Mouse (Mus musculus): ENCODE data around the gene 1700080E11Rik. TPM values are rescaled to one million over a fixed set of nuclear protein-coding genes. Genes with fewer than 3 reads are reported as not detected.

1700080E11Rik gene
- total and polyA plus RNA-seq, 3 experiments, result not detected

- TF ChIP-seq MAX (IDR thresholded peaks at IDR 0.05; ENCODE audit: low read length) (no peak), ZC3H11A (IDR thresholded peaks at IDR 0.05; ENCODE audit: low read depth, low read length) (no peak), POLR2AphosphoS5 (IDR thresholded peaks at IDR 0.05; ENCODE audit: borderline replicate concordance, low read depth, low read length) (no peak), TBP (IDR thresholded peaks at IDR 0.05; ENCODE audit: low read depth, low read length) (no peak), MYB (IDR thresholded peaks at IDR 0.05; ENCODE audit: low read depth, low read length) (peak; percentile 66), MEF2A (IDR thresholded peaks at IDR 0.05; ENCODE audit: extremely low read depth, insufficient replicate concordance, low read depth, low read length, poor library complexity, severe bottlenecking) (peak; percentile 13; the same call in 1 of the 2 replicates), ZMIZ1 (IDR thresholded peaks at IDR 0.05; ENCODE audit: low read depth, low read length) (no peak), KAT2A (conservative IDR thresholded peaks at IDR 0.05; ENCODE audit: low read depth, low read length) (no peak), POLR2AphosphoS2 (IDR thresholded peaks at IDR 0.05; ENCODE audit: low read length) (no peak), HCFC1 (IDR thresholded peaks at IDR 0.05; ENCODE audit: low read depth, low read length) (no peak), CHD1 (IDR thresholded peaks at IDR 0.05; ENCODE audit: low read depth, low read length) (no peak), NELFE (IDR thresholded peaks at IDR 0.05; ENCODE audit: low read depth, low read length) (no peak), GATA1 (IDR thresholded peaks at IDR 0.05; ENCODE audit: low read depth, low read length) (peak; percentile 55), ZNF384 (IDR thresholded peaks at IDR 0.05; ENCODE audit: low read depth, low read length) (no peak), RCOR1 (IDR thresholded peaks at IDR 0.05; ENCODE audit: low read depth, low read length) (no peak), ETS1 (IDR thresholded peaks at IDR 0.05; ENCODE audit: low read depth, low read length) (peak; percentile 65), EP300 (IDR thresholded peaks at IDR 0.05; ENCODE audit: low read depth in 1 of 2, low read length in 2 of 2) (peak; percentile 72 to 87; a peak in 3 of 4 replicates), MXI1 (IDR thresholded peaks at IDR 0.05; ENCODE audit: low read depth, low read length) (no peak), MAZ (IDR thresholded peaks at IDR 0.05; ENCODE audit: low read depth, low read length) (no peak)
Measured at GRCm38 (mm10) chr9:105182392-105182791, 37.5 kb upstream of the 1700080E11Rik start (continued).

DNA sequence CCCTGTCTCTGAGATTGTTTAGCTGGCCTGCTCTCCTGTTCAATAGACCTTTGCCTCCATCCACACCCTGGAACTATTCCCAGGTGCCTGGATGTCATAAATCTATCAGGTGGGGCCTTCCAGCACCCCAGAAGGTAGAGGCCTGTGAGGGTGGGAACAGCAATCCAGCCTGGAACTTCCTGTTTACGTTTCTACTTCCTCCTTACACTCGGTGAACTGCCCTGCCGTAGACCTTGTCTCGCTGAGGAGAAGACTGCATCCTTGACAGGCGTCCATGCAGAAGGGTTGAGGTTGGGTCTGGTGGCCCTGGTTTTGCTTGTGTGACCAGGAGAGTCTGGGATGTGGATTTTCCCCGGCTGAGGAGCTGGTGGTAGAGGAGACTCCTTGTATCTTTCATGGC lies 5.7 kb downstream of the 1700080E11Rik start:
- Histone ChIP-seq H3K4me1 (ENCODE audit: control insufficient read depth in 1 of 2, insufficient read depth in 2 of 2, low read length in 2 of 2) (no peaks in the 10 kb centered on the region), H3K36me3 (ENCODE audit: control insufficient read depth in 1 of 2, insufficient read depth in 2 of 2, low read length in 2 of 2) (no peaks in the 10 kb centered on the region), H3K27me3 (ENCODE audit: control insufficient read depth in 1 of 2, insufficient read depth in 2 of 2, low read length in 2 of 2) (no peaks in the 10 kb centered on the region), H3K4me3 (ENCODE audit: control insufficient read depth in 1 of 2, insufficient read depth in 1 of 2, low read depth in 2 of 2, low read length in 2 of 2) (no peak overlapping the region), H3K79me2 (ENCODE audit: control insufficient read depth, insufficient read depth, low read length, poor library complexity) (no peaks in the 10 kb centered on the region), H3K9me3 (replicated peaks; ENCODE audit: insufficient read depth, low read length) (no peaks in the 10 kb centered on the region), H3K27ac (ENCODE audit: control insufficient read depth, low read depth, low read length) (no peak overlapping the region), H3K9ac (ENCODE audit: control insufficient read depth, low read depth, low read length, poor library complexity, severe bottlenecking) (no peak overlapping the region)
- no peak for DNase-seq (ENCODE audit: low read depth, low spot score)
- TF ChIP-seq POLR2AphosphoS5 (IDR thresholded peaks at IDR 0.05; ENCODE audit: borderline replicate concordance, low read depth, low read length), result no peak
- no peak for TF ChIP-seq CHD2 (IDR thresholded peaks at IDR 0.05; ENCODE audit: low read length)
- TF ChIP-seq MAFK (IDR thresholded peaks at IDR 0.05; ENCODE audit: borderline replicate concordance, low read depth, low read length), result no peak
- no peak for TF ChIP-seq GATA1 (IDR thresholded peaks at IDR 0.05; ENCODE audit: low read depth, low read length)
- no peak for TF ChIP-seq ZMIZ1 (IDR thresholded peaks at IDR 0.05; ENCODE audit: low read depth, low read length)
- no peak for TF ChIP-seq EP300 (IDR thresholded peaks at IDR 0.05; ENCODE audit: low read depth in 1 of 2, low read length in 2 of 2)
- no peak for TF ChIP-seq USF1 (IDR thresholded peaks at IDR 0.05; ENCODE audit: low read depth, low read length)
- no peak for TF ChIP-seq RCOR1 (IDR thresholded peaks at IDR 0.05; ENCODE audit: low read depth, low read length)
- no peak for TF ChIP-seq POLR2A (IDR thresholded peaks at IDR 0.05; ENCODE audit: control insufficient read depth in 1 of 2, insufficient read depth in 1 of 2, low read depth in 1 of 2, low read length in 2 of 2, poor library complexity in 1 of 2)

Data from MEL (cell line).